Mouse (Mus musculus): ENCODE measurements at regions not wholly inside any gene's neighbourhood (a gene's known extent, or its start where the extent isn't known, plus 50 kb on each side); places are given as distances from the start of the nearest gene placed in this dataset.

- TF ChIP-seq CTCF (conservative IDR thresholded peaks at IDR 0.05; ENCODE audit: low read length) (no peak), NANOG (IDR thresholded peaks at IDR 0.05; ENCODE audit: borderline replicate concordance, low read length) (no peak), POU5F1 (IDR thresholded peaks at IDR 0.05; ENCODE audit: borderline replicate concordance, low read length) (no peak)
Measured at GRCm38 (mm10) chr1:51402533-51402925, 75.7 kb downstream of the Nabp1 start.

Measured in E14TG2a.4 (cell line).